Mouse (Mus musculus): ENCODE results near the gene Usp22. TPM values are rescaled to one million over a fixed set of nuclear protein-coding genes. Genes with fewer than 3 reads are reported as not detected.
A peak's percentile ranks its signal among the peaks of the same experiment; 100 is the strongest.

Gene Usp22
- total and polyA plus RNA-seq, 3 experiments, result 48.1 to 65.3 (median 54.7) TPM

GRCm38 (mm10) chr11:61127421-61128055 is 47.3 kb downstream of the Usp22 start:
- in situ Hi-C loops (cut with MboI; ENCODE audit: low pct_ligation_motif_present, low pct_unique_long_range_greater_than_20kb, low sequenced_read_pairs), result no loop called here
- dilution Hi-C loops (cut with MboI; ENCODE audit: extremely low pct_ligation_motif_present, extremely low pct_unique_long_range_greater_than_20kb, low sequenced_read_pairs), result no loop called here

GRCm38 (mm10) chr11:61126606-61127355 is 48.1 kb downstream of the Usp22 start, which contains the start of gene Tnfrsf13b:
Tnfrsf13b (plus strand) TSS chr11:61126755.
- no peaks in the 10 kb centered on the region for H3K27me3 ChIP-seq (replicated peaks)
- peaks cover 31 to 75% of the 10 kb centered on the region in 2 experiments for H3K4me1 ChIP-seq (ENCODE audit: control insufficient read depth in 1 of 2, insufficient read depth in 2 of 2)
- peaks cover 42% of the 10 kb centered on the region for H3K79me2 ChIP-seq (replicated peaks; ENCODE audit: control insufficient read depth, extremely low read depth, insufficient read depth, poor library complexity, severe bottlenecking)
- peak within 1 kb of the TSS; percentile 59 to 82 (median 78) for H3K4me3 ChIP-seq (replicated peaks in 1 of 3; ENCODE audit: low read depth in 2 of 3, low read length in 2 of 3, poor library complexity in 1 of 3)
- peak; percentile 96 for DNase-seq (ENCODE audit: extremely low read depth)
- H3K36me3 ChIP-seq (replicated peaks in 1 of 2; ENCODE audit: control insufficient read depth in 1 of 2, insufficient read depth in 1 of 2, low read length in 1 of 2), result peaks cover 0 to 9% of the 10 kb centered on the region in 2 experiments
- peak within 1 kb of the TSS; percentile 89 for H3K9ac ChIP-seq (ENCODE audit: insufficient read depth, low read depth)
- peak within 1 kb of the TSS; percentile 98 for H3K27ac ChIP-seq (ENCODE audit: insufficient read depth, low read depth)
- H3K9me3 ChIP-seq (replicated peaks; ENCODE audit: low read length), result no peaks in the 10 kb centered on the region
- dilution Hi-C loops (cut with MboI; ENCODE audit: extremely low pct_ligation_motif_present, extremely low pct_unique_long_range_greater_than_20kb, low sequenced_read_pairs), result no loop called here
- peak within 1 kb of the TSS; percentile 56 for H3K4me2 ChIP-seq (ENCODE audit: insufficient read depth, low read depth, poor library complexity, severe bottlenecking)
- in situ Hi-C loops (cut with MboI; ENCODE audit: low pct_ligation_motif_present, low pct_unique_long_range_greater_than_20kb, low sequenced_read_pairs), result no loop called here
- TF ChIP-seq RAD21 (IDR thresholded peaks at IDR 0.05; ENCODE audit: low read depth, low read length), result no peak; the same call in 1 of the 2 replicates
- no peak for TF ChIP-seq GABPA (IDR thresholded peaks at IDR 0.05; ENCODE audit: insufficient replicate concordance, low read depth, low read length)
- no peak; the same call in 1 of the 2 replicates for TF ChIP-seq RCOR1 (conservative IDR thresholded peaks at IDR 0.05; ENCODE audit: low read depth, low read length)
- peak; percentile 94 for TF ChIP-seq NELFE (IDR thresholded peaks at IDR 0.05; ENCODE audit: low read depth, low read length)
- no peak; the same call in 1 of the 2 replicates for TF ChIP-seq ZNF384 (IDR thresholded peaks at IDR 0.05; ENCODE audit: low read depth, low read length)
- no peak for TF ChIP-seq CTCF (conservative IDR thresholded peaks at IDR 0.05 in 1 of 2, IDR thresholded peaks at IDR 0.05 in 1 of 2; ENCODE audit: low read depth in 2 of 2, low read length in 2 of 2)
- peak; percentile 95 for TF ChIP-seq TBP (conservative IDR thresholded peaks at IDR 0.05; ENCODE audit: low read depth, low read length)
- TF ChIP-seq ELF1 (IDR thresholded peaks at IDR 0.05; ENCODE audit: low read depth, low read length), result peak; percentile 60; the same call in 1 of the 2 replicates
- TF ChIP-seq MAZ (IDR thresholded peaks at IDR 0.05; ENCODE audit: low read depth, low read length), result 0 out of 2 replicates have a peak, but pooled peaks have one; percentile 39
- TF ChIP-seq MAX (IDR thresholded peaks at IDR 0.05; ENCODE audit: low read length), result peak; percentile 88
- TF ChIP-seq MEF2A (IDR thresholded peaks at IDR 0.05; ENCODE audit: borderline replicate concordance, low read depth, low read length), result peak; percentile 99
- TF ChIP-seq TCF12 (IDR thresholded peaks at IDR 0.05; ENCODE audit: low read depth, low read length), result peak; percentile 98
- TF ChIP-seq MYC (IDR thresholded peaks at IDR 0.05; ENCODE audit: low read depth, low read length), result peak; percentile 93
- peak; percentile 88 for TF ChIP-seq IRF4 (IDR thresholded peaks at IDR 0.05; ENCODE audit: low read depth, low read length)
- TF ChIP-seq JUND (conservative IDR thresholded peaks at IDR 0.05; ENCODE audit: low read depth, low read length), result no peak
- peak; percentile 59 for TF ChIP-seq SIN3A (IDR thresholded peaks at IDR 0.05; ENCODE audit: low read length)
- TF ChIP-seq ZKSCAN1 (IDR thresholded peaks at IDR 0.05; ENCODE audit: borderline replicate concordance, low read depth, low read length), result no peak
- TF ChIP-seq POLR2A (IDR thresholded peaks at IDR 0.05; ENCODE audit: low read depth, low read length), result peak; percentile 98
- TF ChIP-seq HCFC1 (IDR thresholded peaks at IDR 0.05; ENCODE audit: low read depth, low read length), result peak; percentile 67
- TF ChIP-seq KAT2A (IDR thresholded peaks at IDR 0.05; ENCODE audit: insufficient replicate concordance, low read length), result no peak
- TF ChIP-seq ETS1 (conservative IDR thresholded peaks at IDR 0.05; ENCODE audit: low read depth, low read length), result peak; percentile 90
- TF ChIP-seq PAX5 (IDR thresholded peaks at IDR 0.05; ENCODE audit: low read length), result no peak
- peak; percentile 21; the same call in 1 of the 2 replicates for TF ChIP-seq SMC3 (IDR thresholded peaks at IDR 0.05; ENCODE audit: low read depth, low read length)
- no peak; the same call in none of the 2 replicates for TF ChIP-seq POLR2AphosphoS2 (IDR thresholded peaks at IDR 0.05; ENCODE audit: low read depth, low read length)
- no peak for TF ChIP-seq E2F4 (IDR thresholded peaks at IDR 0.05; ENCODE audit: insufficient replicate concordance, low read depth, low read length)

More at GRCm38 (mm10) chr11:61127421-61128055, 47.3 kb downstream of the Usp22 start:
- Histone ChIP-seq H3K36me3 (replicated peaks in 1 of 2; ENCODE audit: control insufficient read depth in 1 of 2, insufficient read depth in 1 of 2, low read length in 1 of 2) (peaks cover 2 to 15% of the 10 kb centered on the region in 2 experiments), H3K27me3 (replicated peaks) (no peaks in the 10 kb centered on the region), H3K9ac (ENCODE audit: insufficient read depth, low read depth) (peak overlapping the region; percentile 89), H3K9me3 (replicated peaks; ENCODE audit: low read length) (no peaks in the 10 kb centered on the region), H3K4me1 (ENCODE audit: control insufficient read depth in 1 of 2, insufficient read depth in 2 of 2) (peaks cover 31 to 76% of the 10 kb centered on the region in 2 experiments), H3K4me2 (ENCODE audit: insufficient read depth, low read depth, poor library complexity, severe bottlenecking) (peak overlapping the region; percentile 56), H3K27ac (ENCODE audit: insufficient read depth, low read depth) (peak overlapping the region; percentile 98), H3K4me3 (replicated peaks in 1 of 3; ENCODE audit: low read depth in 2 of 3, low read length in 2 of 3, poor library complexity in 1 of 3) (peak overlapping the region; percentile 59 to 82 (median 78)), H3K79me2 (replicated peaks; ENCODE audit: control insufficient read depth, extremely low read depth, insufficient read depth, poor library complexity, severe bottlenecking) (peaks cover 47% of the 10 kb centered on the region)
- DNase-seq (ENCODE audit: extremely low read depth), result peak; percentile 67
- TF ChIP-seq CHD2 (IDR thresholded peaks at IDR 0.05; ENCODE audit: low read length), result peak; percentile 52; the same call in 1 of the 2 replicates
- TF ChIP-seq USF1 (IDR thresholded peaks at IDR 0.05; ENCODE audit: low read depth, low read length), result no peak
- TF ChIP-seq PAX5 (IDR thresholded peaks at IDR 0.05; ENCODE audit: low read length), result no peak
- TF ChIP-seq CHD1 (IDR thresholded peaks at IDR 0.05; ENCODE audit: low read depth, low read length), result peak; percentile 88
- peak; percentile 25; the same call in 1 of the 2 replicates for TF ChIP-seq EP300 (IDR thresholded peaks at IDR 0.05; ENCODE audit: low read length)
- peak; percentile 35 for TF ChIP-seq POLR2A (IDR thresholded peaks at IDR 0.05; ENCODE audit: low read depth, low read length)
- peak; percentile 58; the same call in 1 of the 2 replicates for TF ChIP-seq SIN3A (IDR thresholded peaks at IDR 0.05; ENCODE audit: low read length)
- no peak for TF ChIP-seq E2F4 (IDR thresholded peaks at IDR 0.05; ENCODE audit: insufficient replicate concordance, low read depth, low read length)
- TF ChIP-seq ZNF384 (IDR thresholded peaks at IDR 0.05; ENCODE audit: low read depth, low read length), result peak; percentile 74
- 0 out of 2 replicates have a peak, but pooled peaks have one; percentile 21 for TF ChIP-seq MEF2A (IDR thresholded peaks at IDR 0.05; ENCODE audit: borderline replicate concordance, low read depth, low read length)
- TF ChIP-seq IRF4 (IDR thresholded peaks at IDR 0.05; ENCODE audit: low read depth, low read length), result no peak
- TF ChIP-seq JUN (IDR thresholded peaks at IDR 0.05; ENCODE audit: insufficient read depth, low read depth, low read length), result no peak

Data from CH12.LX (cell line).